Mouse (Mus musculus) lung, embryonic 16.5 days (tissue): ENCODE data around the gene Tktl2. TPM values are rescaled to one million over a fixed set of nuclear protein-coding genes. Genes with fewer than 3 reads are reported as not detected.
A peak's percentile ranks its signal among the peaks of the same experiment; 100 is the strongest.

Experiments used
- ATAC-seq: fragments of 200-750 bp; cut with Nextera tagmentation; 2 replicates; pipeline ENCODE4 v1.8.0; 2017; ENCODE audit warnings: low read depth, mild to moderate bottlenecking, moderate library complexity
- H3K27ac ChIP-seq: fragments of 300-500 bp; sonication (generic); 2 replicates; pipeline ENCODE4 v1.5.1; 2014; ENCODE audit warnings: mild to moderate bottlenecking, control low read depth, low read length
- H3K27me3 ChIP-seq: fragments of 300-500 bp; sonication (generic); 2 replicates; pipeline ENCODE4 v1.6.1; 2014; ENCODE audit warnings: low read depth, low read length, mixed read lengths; ENCODE audit not compliant: control insufficient read depth, insufficient read depth
- H3K36me3 ChIP-seq: fragments of 300-500 bp; sonication (generic); 2 replicates; pipeline ENCODE4 v1.6.1; 2014; ENCODE audit warnings: low read length; ENCODE audit not compliant: control insufficient read depth, insufficient read depth
- H3K4me1 ChIP-seq: fragments of 300-500 bp; sonication (generic); replicated peaks from 2 replicates; pipeline ENCODE4 v1.6.1; 2014; ENCODE audit warnings: low read length, mixed read lengths; ENCODE audit not compliant: control insufficient read depth, insufficient read depth
- H3K4me2 ChIP-seq: fragments of 300-500 bp; sonication (generic); 2 replicates; pipeline ENCODE4 v1.6.1; 2014; ENCODE audit warnings: low read depth, low read length, control low read depth
- H3K4me3 ChIP-seq: fragments of 300-500 bp; sonication (generic); 2 replicates; pipeline ENCODE4 v1.5.1; 2014; ENCODE audit warnings: mild to moderate bottlenecking, low read length, control low read depth
- H3K9ac ChIP-seq: fragments of 300-500 bp; sonication (generic); 2 replicates; pipeline ENCODE4 v1.6.1; 2014; ENCODE audit warnings: low read length, control low read depth
- H3K9me3 ChIP-seq: fragments of 300-500 bp; sonication (generic); 2 replicates; pipeline ENCODE4 v1.6.1; 2016; ENCODE audit warnings: low read length; ENCODE audit not compliant: control insufficient read depth
- WGBS: fragments of 180-500 bp; shearing (Covaris S2); extraction: QIAGEN DNeasy Blood & Tissue Kit; methylation state at CpG from one replicate; pipeline ENCODE4 v1.1.7; 2014; 5-methylcytosine and 5-hydroxymethylcytosine counted together
- polyA plus RNA-seq: library from polyadenylated mRNA; unstranded; fragments of >200 nt; fragmentation: Nextera tagmentation; extraction: Ambion mirVana; gene quantifications from 2 replicates; pipeline ENCODE4 v1.2.1, GENCODE M21; 2015

Gene Tktl2
- polyA plus RNA-seq, 1 experiment from 2014 or later, result not detected

DNA sequence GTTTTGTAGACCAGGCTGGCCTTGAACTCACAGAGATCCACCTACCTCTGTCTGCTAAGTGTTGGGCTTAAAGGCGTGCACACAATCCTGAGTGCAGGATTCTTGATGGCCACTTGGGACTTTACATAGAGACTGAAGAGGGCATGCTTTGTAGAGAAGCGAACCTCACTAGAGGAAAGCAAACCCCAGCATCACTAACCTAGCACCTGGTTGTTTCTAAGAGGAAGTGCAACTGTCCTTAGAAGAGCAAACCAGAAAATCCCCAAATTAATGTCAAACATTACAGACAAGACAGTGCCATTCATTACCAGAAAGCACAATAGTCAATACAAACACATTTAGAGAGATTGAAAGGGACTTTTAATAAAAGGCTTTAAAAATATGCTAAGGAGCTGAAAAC lies 8.2 kb upstream of the Tktl2 start:
- WGBS, result 53% methylated on average over 2 of the region's 2 CpGs
- Histone ChIP-seq H3K36me3 (no peaks in the 10 kb centered on the region), H3K4me2 (no peak overlapping the region), H3K4me3 (no peak overlapping the region), H3K4me1 (no peaks in the 10 kb centered on the region), H3K9ac (no peak overlapping the region), H3K27ac (no peak overlapping the region), H3K27me3 (no peaks in the 10 kb centered on the region), H3K9me3 (no peaks in the 10 kb centered on the region)
- ATAC-seq, result no peak

DNA sequence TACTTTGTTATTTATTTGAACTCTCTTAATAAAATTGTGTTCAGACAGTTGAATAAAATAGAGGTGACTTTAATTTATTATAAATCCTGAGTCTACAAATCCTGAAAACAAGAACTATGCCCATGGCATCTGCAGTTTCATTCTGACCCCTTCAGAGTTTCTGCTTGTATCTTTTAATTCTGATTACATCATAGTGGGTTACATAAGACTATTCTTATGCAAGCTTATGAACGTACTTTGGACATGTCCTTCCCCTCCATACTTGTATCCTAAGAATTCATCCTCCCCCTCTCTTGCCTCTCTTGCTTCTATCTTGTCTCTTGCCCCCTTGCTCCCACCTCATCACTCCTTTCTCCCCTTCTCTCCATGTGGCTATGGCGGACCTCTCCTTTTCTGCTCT lies 7.6 kb downstream of the Tktl2 start:
- no peaks in the 10 kb centered on the region for H3K9me3 ChIP-seq
- H3K4me1 ChIP-seq, result no peaks in the 10 kb centered on the region
- no peaks in the 10 kb centered on the region for H3K27me3 ChIP-seq
- no peaks in the 10 kb centered on the region for H3K36me3 ChIP-seq
- no peak overlapping the region for H3K27ac ChIP-seq
- 75% methylated on average over 2 of the region's 2 CpGs for WGBS
- ATAC-seq, result no peak
- H3K4me3 ChIP-seq, result no peak overlapping the region
- no peak overlapping the region for H3K9ac ChIP-seq
- no peak overlapping the region for H3K4me2 ChIP-seq

- ATAC-seq, result no peak
- no peak overlapping the region for H3K4me3 ChIP-seq
- H3K27me3 ChIP-seq, result no peaks in the 10 kb centered on the region
- no peak overlapping the region for H3K27ac ChIP-seq
- H3K9ac ChIP-seq, result no peak overlapping the region
- H3K36me3 ChIP-seq, result no peaks in the 10 kb centered on the region
- H3K4me2 ChIP-seq, result no peak overlapping the region
- no peaks in the 10 kb centered on the region for H3K9me3 ChIP-seq
- H3K4me1 ChIP-seq, result no peaks in the 10 kb centered on the region
Observed at GRCm38 (mm10) chr8:66520576-66520975, 9.0 kb downstream of the Tktl2 start.

DNA sequence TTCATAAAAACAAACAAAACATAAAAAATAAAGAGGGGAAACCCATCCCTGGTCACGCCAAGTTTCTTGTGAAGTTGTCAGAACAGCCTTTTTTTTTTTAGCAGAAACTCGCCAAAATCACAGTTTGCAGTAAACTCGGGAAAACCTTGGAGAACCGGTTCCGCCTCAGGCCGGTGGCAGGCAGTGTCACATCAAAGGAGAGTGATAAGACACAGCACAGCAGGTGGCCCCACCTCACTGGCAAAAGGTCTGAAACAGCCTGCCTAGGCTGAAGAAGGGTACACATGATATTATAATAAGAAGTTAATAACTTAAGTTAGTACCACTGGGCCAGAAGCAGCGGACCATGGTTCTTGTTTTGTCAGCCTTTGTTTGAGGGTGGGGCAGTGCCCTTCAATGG lies 38.5 kb downstream of the Tktl2 start:
- H3K27me3 ChIP-seq, result no peaks in the 10 kb centered on the region
- WGBS, result 10% methylated on average over 7 of the region's 7 CpGs
- peak; percentile 45; the same call in 1 of the 2 replicates for ATAC-seq
- no peak overlapping the region for H3K4me3 ChIP-seq
- no peak overlapping the region for H3K27ac ChIP-seq
- H3K9ac ChIP-seq, result no peak overlapping the region
- no peaks in the 10 kb centered on the region for H3K9me3 ChIP-seq
- no peaks in the 10 kb centered on the region for H3K36me3 ChIP-seq
- no peaks in the 10 kb centered on the region for H3K4me1 ChIP-seq
- no peak overlapping the region for H3K4me2 ChIP-seq

Other genes starting within 250 kb of the Tktl2 start
- 9.6 and 10.4 TPM in 2 replicates for gene Tma16, start 25.2 kb upstream of the Tktl2 start, polyA plus RNA-seq
- gene Npy5r, start 176.4 kb downstream of the Tktl2 start, polyA plus RNA-seq, result 0.06 TPM in 1 of 2 replicates, not detected in the other
- gene Npy1r, start 185.4 kb downstream of the Tktl2 start, polyA plus RNA-seq, result 0.44 and 0.48 TPM in 2 replicates